In genomic region chr8:121547132-121547531, GRCm38 (mm10) we compare ENCODE assay signal across 9 mouse cellular contexts. TPM values are rescaled to one million over a fixed set of nuclear protein-coding genes. Genes with fewer than 3 reads are reported as not detected.
DNase-seq lines count a peak whose midpoint lies in the region; ATAC-seq lines count a peak whose summit lies in the region.
"Had no signal": no experiment of that assay in that cellular context is flagged by ENCODE, and none has a peak within 500 bp of the region (broad histone marks: within the 10 kb centered on the region; RNA-seq: fewer than 3 reads in every experiment).

No protein-coding gene starts in this region.

- 14% methylated on average over 7 of the region's 7 CpGs for WGBS in hindbrain, embryonic 11.5 days

- H3K36me3 ChIP-seq in hindbrain, embryonic 11.5 days (ENCODE audit: control insufficient read depth, insufficient read depth, low read length) = no peaks in the 10 kb centered on the region

- ATAC-seq in hindbrain, embryonic 11.5 days (ENCODE audit: low FRiP score) = peak; percentile 38; the same call in 1 of the 2 replicates

- no peak overlapping the region for H3K4me2 ChIP-seq in hindbrain, embryonic 11.5 days (replicated peaks; ENCODE audit: low read depth, low read length)
- H3K4me2 ChIP-seq: limb, embryonic 12.5 days had no signal

- H3K4me1 ChIP-seq in hindbrain, embryonic 11.5 days (replicated peaks; ENCODE audit: control insufficient read depth, insufficient read depth, low read length) = no peaks in the 10 kb centered on the region; the same call in 1 of the 2 replicates
- H3K4me1 ChIP-seq: limb, embryonic 12.5 days had no signal

- no peak overlapping the region for H3K4me3 ChIP-seq in hindbrain, embryonic 11.5 days (ENCODE audit: low read depth, low read length)
- H3K4me3 ChIP-seq: limb, embryonic 12.5 days had no signal

- H3K27ac ChIP-seq in hindbrain, embryonic 11.5 days (ENCODE audit: low read depth, low read length) = no peak overlapping the region
- H3K27ac ChIP-seq: limb, embryonic 12.5 days had no signal

- peak; percentile 35 for DNase-seq in MEL-GATA-1-ER (ENCODE audit: extremely low read depth, low read depth)
- DNase-seq in brain, embryonic 18.5 days (ENCODE audit: low read depth, low spot score) = peak; percentile 22
- peak; percentile 46 for DNase-seq in fibroblast of lung, adult 2 months (ENCODE audit: low read depth)
- peak; percentile 90 for DNase-seq in hindbrain, embryonic 11.5 days (ENCODE audit: low spot score)
- DNase-seq in layer of hippocampus, adult 9-11 months = peak; percentile 53
- DNase-seq in lung, postnatal 36 days = peak; percentile 91
- peak; percentile 77 for DNase-seq in right cerebral cortex, postnatal 14 days
- peak; percentile 56 for DNase-seq in yolk sac, embryonic 10.5 days (ENCODE audit: low spot score)

- H3K9me3 ChIP-seq in hindbrain, embryonic 11.5 days (ENCODE audit: control insufficient read depth, low read length) = no peaks in the 10 kb centered on the region
- H3K9me3 ChIP-seq: limb, embryonic 12.5 days had no signal

- H3K27me3 ChIP-seq in hindbrain, embryonic 11.5 days (ENCODE audit: control insufficient read depth, insufficient read depth, low read length) = no peaks in the 10 kb centered on the region

- no peak overlapping the region for H3K9ac ChIP-seq in hindbrain, embryonic 11.5 days (ENCODE audit: low read depth, low read length)
- H3K9ac ChIP-seq: limb, embryonic 12.5 days had no signal

RNA-seq across cellular contexts. Expression of gene 1700018B08Rik, which starts 3.0 kb away (rescaled TPM):
- not detected in 2 replicates for polyA plus RNA-seq in hindbrain, embryonic 11.5 days (2014; fragmentation: Nextera tagmentation; extraction: Ambion mirVana)
- polyA plus RNA-seq: limb, embryonic 12.5 days had no signal

RNA-seq across cellular contexts. Expression of gene Fbxo31, which starts 31.5 kb away (rescaled TPM):
- polyA plus RNA-seq in hindbrain, embryonic 11.5 days (2014; fragmentation: Nextera tagmentation; extraction: Ambion mirVana) = 12.0 and 13.2 TPM in 2 replicates

RNA-seq across cellular contexts. Expression of gene Map1lc3b, which starts 43.0 kb away (rescaled TPM):
- 297 and 307 TPM in 2 replicates for polyA plus RNA-seq in hindbrain, embryonic 11.5 days (2014; fragmentation: Nextera tagmentation; extraction: Ambion mirVana)

Comparison
In these comparisons a context has a peak if more than half of its experiments do, and no peak if none do; other contexts are left out.
1. DNase-seq: peak in every context shown above with its lines; median percentile 91 in lung, postnatal 36 days; 90 in hindbrain, embryonic 11.5 days; 77 in right cerebral cortex, postnatal 14 days; 56 in yolk sac, embryonic 10.5 days; 53 in layer of hippocampus, adult 9-11 months; 46 in fibroblast of lung, adult 2 months; 35 in MEL-GATA-1-ER; 22 in brain, embryonic 18.5 days.